Mouse (Mus musculus) myocyte (in vitro differentiated cells): ENCODE results near the gene Dmrtb1. TPM values are rescaled to one million over a fixed set of nuclear protein-coding genes. Genes with fewer than 3 reads are reported as not detected.

Experiments
- H3K27me3 ChIP-seq: one replicate; pipeline ENCODE4 v1.6.1; 2011; ENCODE audit not compliant: control insufficient read depth, insufficient read depth, insufficient read length
- H3K36me3 ChIP-seq: one replicate; pipeline ENCODE4 v1.6.1; 2011; ENCODE audit not compliant: control insufficient read depth, insufficient read depth
- H3K4me2 ChIP-seq: one replicate; pipeline ENCODE4 v1.6.1; 2011; ENCODE audit warnings: low read depth, control low read depth
- H3K4me3 ChIP-seq: one replicate; pipeline ENCODE4 v1.5.1; 2011; ENCODE audit warnings: mild to moderate bottlenecking, control low read depth, moderate library complexity
- H3K79me2 ChIP-seq: one replicate; pipeline ENCODE4 v1.6.1; 2011; ENCODE audit not compliant: control insufficient read depth, insufficient read depth
- H3ac ChIP-seq: one replicate; pipeline ENCODE4 v1.6.1; 2011; ENCODE audit not compliant: control insufficient read depth, insufficient read length
- CEBPB ChIP-seq: IDR thresholded peaks from 2 replicates; pipeline ENCODE4 v1.6.1; 2011; ENCODE audit warnings: mild to moderate bottlenecking, moderate library complexity; ENCODE audit not compliant: poor library complexity, insufficient read depth, severe bottlenecking
- E2F4 ChIP-seq: IDR thresholded peaks from one replicate; pipeline ENCODE4 v1.6.1; 2011; ENCODE audit warnings: mild to moderate bottlenecking, control low read depth, moderate library complexity; ENCODE audit not compliant: insufficient read depth
- MAX ChIP-seq: IDR thresholded peaks from one replicate; pipeline ENCODE4 v1.6.1; 2011; ENCODE audit warnings: low read depth, mild to moderate bottlenecking, control low read depth
- MYOD1 ChIP-seq, 3 experiments: IDR thresholded peaks; one replicate each; pipeline ENCODE4 v1.6.1; 2011; ENCODE audit warnings: control low read depth in 2 of 3, low read depth in 2 of 3, mild to moderate bottlenecking in 2 of 3, moderate library complexity in 1 of 3; ENCODE audit not compliant: insufficient read length in 2 of 3, control insufficient read depth in 1 of 3
- MYOG ChIP-seq, 3 experiments: IDR thresholded peaks; one replicate each; pipeline ENCODE4 v1.6.1; 2011; ENCODE audit warnings: control low read depth in 2 of 3, low read depth in 2 of 3, mild to moderate bottlenecking in 2 of 3; ENCODE audit not compliant: insufficient read length in 2 of 3, control insufficient read depth in 1 of 3, insufficient read depth in 1 of 3
- POLR2A ChIP-seq: IDR thresholded peaks from one replicate; pipeline ENCODE4 v1.6.1; 2011; ENCODE audit warnings: low read depth, mild to moderate bottlenecking, control low read depth, moderate library complexity; ENCODE audit not compliant: insufficient read length
- POLR2AphosphoS2 ChIP-seq: IDR thresholded peaks from one replicate; pipeline ENCODE4 v1.6.1; 2011; ENCODE audit warnings: low read depth, control low read depth; ENCODE audit not compliant: insufficient read length
- REST ChIP-seq: IDR thresholded peaks from one replicate; pipeline ENCODE4 v1.6.1; 2011; ENCODE audit warnings: mild to moderate bottlenecking, control low read depth, moderate library complexity; ENCODE audit not compliant: insufficient read depth, insufficient read length
- SRF ChIP-seq: IDR thresholded peaks from one replicate; pipeline ENCODE4 v1.6.1; 2011; ENCODE audit warnings: low read depth; ENCODE audit not compliant: control insufficient read depth, insufficient read length
- TCF12 ChIP-seq: IDR thresholded peaks from one replicate; pipeline ENCODE4 v1.6.1; 2011; ENCODE audit warnings: mild to moderate bottlenecking, control low read depth; ENCODE audit not compliant: poor library complexity, insufficient read depth, severe bottlenecking
- TCF3 ChIP-seq: IDR thresholded peaks from one replicate; pipeline ENCODE4 v1.6.1; 2011; ENCODE audit warnings: low read depth, control low read depth; ENCODE audit not compliant: insufficient read length
- USF1 ChIP-seq: IDR thresholded peaks from one replicate; pipeline ENCODE4 v1.6.1; 2011; ENCODE audit warnings: low read depth, mild to moderate bottlenecking, control low read depth, moderate library complexity
- polyA plus RNA-seq: library from polyadenylated mRNA; unstranded; fragments of >200 nt; fragmentation: generic; extraction: Trizol; gene quantifications from one replicate; pipeline ENCODE4 v1.2.1, GENCODE M21; 2012; ENCODE audit warnings: missing spikeins

The Dmrtb1 gene
- polyA plus RNA-seq, 1 experiment = not detected

DNA sequence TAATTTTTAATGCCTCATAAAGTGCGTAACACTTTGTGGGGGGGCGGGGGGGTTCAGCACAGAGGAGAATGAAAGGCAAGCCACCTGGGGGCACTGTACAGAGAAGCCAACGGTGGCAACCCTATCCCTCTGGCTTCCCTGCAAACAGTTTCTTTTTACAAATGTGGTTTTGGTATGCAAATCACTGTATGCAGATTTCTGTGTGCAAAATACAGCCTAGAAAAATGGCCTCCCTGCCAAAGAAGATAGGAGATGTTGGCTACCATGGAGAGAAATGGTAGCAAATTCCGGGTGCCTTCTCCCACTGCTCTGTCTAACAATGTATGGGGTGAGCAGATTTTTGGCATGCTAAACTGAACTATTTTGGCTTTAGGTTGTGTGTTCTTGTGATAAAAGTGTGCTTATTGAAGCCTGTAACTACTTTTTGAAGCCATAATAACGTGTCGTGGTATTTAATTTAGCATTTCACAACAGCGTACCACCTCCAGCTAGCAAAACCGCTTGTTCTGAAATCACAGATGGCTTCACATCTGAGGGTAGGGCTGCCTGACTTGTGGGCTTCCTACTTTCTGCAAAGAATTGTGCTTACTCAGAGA lies 33.8 kb upstream of the Dmrtb1 start:
- Histone ChIP-seq H3ac (no peak overlapping the region), H3K79me2 (no peaks in the 10 kb centered on the region), H3K4me2 (no peak overlapping the region), H3K4me3 (no peak overlapping the region), H3K27me3 (peaks cover 28% of the 10 kb centered on the region), H3K36me3 (no peaks in the 10 kb centered on the region)
- TF ChIP-seq POLR2A (no peak), SRF (no peak), MYOG (IDR thresholded peaks at IDR 0.05; ENCODE audit: control insufficient read depth in 1 of 3, insufficient read depth in 1 of 3, insufficient read length in 2 of 3, low read depth in 2 of 3) (no peak)

DNA sequence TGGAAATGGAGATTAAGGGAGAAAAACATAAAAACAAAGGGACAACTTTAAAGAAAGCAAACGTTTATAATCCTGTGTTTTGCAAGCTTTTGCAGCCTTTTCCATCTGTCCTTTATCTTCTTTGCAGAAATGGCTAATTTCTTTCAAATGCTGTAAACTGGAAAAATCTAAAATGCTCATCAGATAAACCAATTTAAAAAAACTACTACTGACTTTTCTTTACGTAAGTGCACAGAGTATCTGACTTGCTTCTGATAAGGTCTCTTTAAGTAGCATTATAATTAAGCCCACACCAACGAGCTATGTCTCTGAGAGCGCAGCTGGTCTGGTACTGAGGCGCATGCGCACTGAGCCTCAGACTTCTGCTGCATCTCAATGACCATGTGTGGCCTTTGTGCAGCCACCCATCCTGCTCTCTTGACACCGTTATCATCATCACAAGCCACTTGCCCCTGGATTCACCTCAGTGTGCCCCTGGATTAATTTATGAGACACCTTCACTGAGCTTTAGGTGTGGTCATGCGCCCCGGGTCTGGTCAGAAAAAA lies 32.8 kb upstream of the Dmrtb1 start:
- TF ChIP-seq USF1 (no peak), REST (no peak), POLR2AphosphoS2 (no peak), CEBPB (no peak), TCF3 (no peak), MAX (no peak)
- Histone ChIP-seq H3K27me3 (peaks cover 20% of the 10 kb centered on the region), H3ac (no peak overlapping the region), H3K36me3 (no peaks in the 10 kb centered on the region), H3K4me3 (no peak overlapping the region), H3K79me2 (no peaks in the 10 kb centered on the region), H3K4me2 (no peak overlapping the region)

DNA sequence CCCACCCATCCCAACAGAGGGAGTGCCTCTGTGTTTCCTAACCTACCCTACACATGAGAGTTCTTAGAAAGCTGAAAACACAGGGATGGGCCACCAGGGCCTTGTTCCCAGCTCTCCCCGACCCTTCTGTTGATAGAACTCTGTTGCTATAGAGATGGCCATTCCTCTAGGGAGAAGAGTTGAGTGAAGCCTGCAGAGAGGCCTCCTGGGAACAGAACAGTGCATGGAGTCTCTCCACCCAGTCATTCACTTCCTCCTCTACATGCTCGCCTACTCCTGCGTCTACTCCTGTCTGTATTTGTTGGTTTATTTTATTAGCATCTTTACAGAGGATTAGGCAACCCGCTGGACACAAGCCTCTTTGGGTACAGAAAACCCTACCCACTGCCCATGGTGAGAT lies 22.9 kb upstream of the Dmrtb1 start:
- no peak for TF ChIP-seq MYOD1 (IDR thresholded peaks at IDR 0.05; ENCODE audit: control insufficient read depth in 1 of 3, insufficient read length in 2 of 3, low read depth in 2 of 3)
- no peak for TF ChIP-seq POLR2AphosphoS2
- no peak for TF ChIP-seq E2F4
- no peak for TF ChIP-seq MYOG (IDR thresholded peaks at IDR 0.05; ENCODE audit: control insufficient read depth in 1 of 3, insufficient read depth in 1 of 3, insufficient read length in 2 of 3, low read depth in 2 of 3)
- TF ChIP-seq TCF3 = no peak
- no peak for TF ChIP-seq MAX
- TF ChIP-seq USF1 = no peak
- H3K36me3 ChIP-seq = no peaks in the 10 kb centered on the region
- no peak overlapping the region for H3K4me3 ChIP-seq

DNA sequence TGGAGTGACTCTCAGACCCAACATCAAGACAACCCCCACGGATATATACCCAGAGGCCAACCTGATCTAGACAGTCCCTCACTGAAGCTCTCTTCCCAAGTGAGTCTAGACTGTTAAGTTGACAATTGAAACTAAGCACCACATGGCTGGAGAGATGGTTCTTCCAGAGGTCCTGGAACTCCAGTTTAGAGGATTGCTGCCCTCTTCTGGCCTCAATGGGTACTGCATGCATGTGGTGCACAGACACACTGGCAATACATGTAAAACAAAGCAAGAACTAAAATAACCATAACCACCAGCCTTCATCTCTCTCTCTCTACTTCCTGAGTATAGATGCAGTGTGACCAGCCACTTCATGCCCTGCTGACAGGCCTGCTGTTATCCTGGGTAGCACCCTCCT lies 20.2 kb upstream of the Dmrtb1 start:
- Histone ChIP-seq H3K79me2 (no peaks in the 10 kb centered on the region), H3K27me3 (peaks cover 33% of the 10 kb centered on the region), H3K4me3 (no peak overlapping the region), H3K4me2 (no peak overlapping the region), H3ac (no peak overlapping the region), H3K36me3 (no peaks in the 10 kb centered on the region)
- TF ChIP-seq MYOD1 (IDR thresholded peaks at IDR 0.05; ENCODE audit: control insufficient read depth in 1 of 3, insufficient read length in 2 of 3, low read depth in 2 of 3) (no peak), MYOG (IDR thresholded peaks at IDR 0.05; ENCODE audit: control insufficient read depth in 1 of 3, insufficient read depth in 1 of 3, insufficient read length in 2 of 3, low read depth in 2 of 3) (no peak), SRF (no peak), CEBPB (no peak), E2F4 (no peak), TCF12 (no peak), USF1 (no peak)

More for the DNA sequence above, 22.9 kb upstream of the Dmrtb1 start:
- Histone ChIP-seq H3K4me2 (no peak overlapping the region), H3K79me2 (no peaks in the 10 kb centered on the region), H3ac (no peak overlapping the region), H3K27me3 (peaks cover 40% of the 10 kb centered on the region)

DNA sequence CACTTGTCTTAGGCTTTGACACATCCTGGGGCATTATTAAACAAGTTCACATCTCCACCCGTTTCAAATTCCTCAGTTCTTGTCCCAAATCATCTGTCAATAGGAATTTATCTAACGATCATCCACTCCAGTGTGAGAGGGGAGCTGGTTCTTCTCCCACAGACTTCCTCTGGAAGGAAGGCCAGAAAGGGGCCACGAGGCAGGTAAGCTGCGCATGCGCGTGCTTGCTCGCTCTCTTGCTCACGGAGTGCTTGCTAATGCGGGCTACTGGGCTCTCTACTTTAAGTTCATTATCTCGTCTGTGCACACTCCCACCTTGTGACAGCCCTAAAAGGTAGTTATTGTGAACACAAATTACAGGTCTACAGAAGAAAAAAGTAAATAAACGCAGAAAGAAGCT lies 17.6 kb upstream of the Dmrtb1 start:
- Histone ChIP-seq H3K4me2 (no peak overlapping the region), H3K4me3 (no peak overlapping the region), H3K27me3 (peaks cover 17% of the 10 kb centered on the region), H3K79me2 (no peaks in the 10 kb centered on the region), H3K36me3 (no peaks in the 10 kb centered on the region), H3ac (no peak overlapping the region)
- TF ChIP-seq POLR2A = no peak
- TF ChIP-seq USF1 = no peak
- TF ChIP-seq POLR2AphosphoS2 = no peak
- no peak for TF ChIP-seq MYOD1 (IDR thresholded peaks at IDR 0.05; ENCODE audit: control insufficient read depth in 1 of 3, insufficient read length in 2 of 3, low read depth in 2 of 3)
- TF ChIP-seq E2F4 = no peak
- TF ChIP-seq SRF = no peak

DNA sequence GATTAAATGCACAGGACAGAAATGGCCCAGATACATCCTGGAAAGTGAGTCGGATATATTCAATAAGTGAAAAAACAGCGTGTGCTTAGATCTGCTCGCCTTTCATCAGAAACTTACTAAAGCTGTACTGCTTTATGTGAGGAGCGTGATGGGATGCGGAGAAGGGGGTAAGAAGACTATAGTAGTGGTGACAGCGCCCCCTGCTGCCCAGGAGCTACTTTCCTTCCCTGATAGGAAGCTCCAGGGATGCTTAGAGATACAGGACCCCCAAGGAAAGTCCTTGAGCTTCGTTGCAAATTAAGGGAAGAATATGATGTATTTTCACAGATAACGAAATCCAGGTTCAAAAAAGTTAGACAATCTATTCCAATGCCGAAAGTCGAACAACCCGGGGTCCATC lies 17.1 kb upstream of the Dmrtb1 start:
- no peaks in the 10 kb centered on the region for H3K36me3 ChIP-seq
- no peaks in the 10 kb centered on the region for H3K79me2 ChIP-seq
- H3ac ChIP-seq = no peak overlapping the region
- H3K4me3 ChIP-seq = no peak overlapping the region
- H3K4me2 ChIP-seq = no peak overlapping the region
- peaks cover 14% of the 10 kb centered on the region for H3K27me3 ChIP-seq
- TF ChIP-seq MYOD1 (IDR thresholded peaks at IDR 0.05; ENCODE audit: control insufficient read depth in 1 of 3, insufficient read length in 2 of 3, low read depth in 2 of 3) = no peak
- no peak for TF ChIP-seq POLR2AphosphoS2
- no peak for TF ChIP-seq CEBPB
- TF ChIP-seq USF1 = no peak
- TF ChIP-seq E2F4 = no peak
- TF ChIP-seq MAX = no peak
- TF ChIP-seq TCF12 = no peak
- no peak for TF ChIP-seq REST
- no peak for TF ChIP-seq POLR2A
- TF ChIP-seq SRF = no peak
- TF ChIP-seq MYOG (IDR thresholded peaks at IDR 0.05; ENCODE audit: control insufficient read depth in 1 of 3, insufficient read depth in 1 of 3, insufficient read length in 2 of 3, low read depth in 2 of 3) = no peak
- no peak for TF ChIP-seq TCF3
